Mouse (Mus musculus) G1E (cell line): Measurements from ENCODE around the gene Tmem62.

ENCODE experiments used
- CTCF ChIP-seq: IDR thresholded peaks from 2 replicates; pipeline ENCODE4 v1.5.1; 2012; ENCODE audit warnings: low read depth, low read length, inconsistent platforms, mixed read lengths
- GATA1 ChIP-seq: IDR thresholded peaks from 2 replicates; pipeline ENCODE4 v1.6.1; 2012; ENCODE audit warnings: borderline replicate concordance, low read length, inconsistent platforms, mixed read lengths
- POLR2AphosphoS5 ChIP-seq: IDR thresholded peaks from 2 replicates; pipeline ENCODE4 v1.6.1; 2012; ENCODE audit warnings: low read depth, low read length, inconsistent platforms; ENCODE audit not compliant: insufficient replicate concordance
- TAL1 ChIP-seq: conservative IDR thresholded peaks from 2 replicates; pipeline ENCODE4 v1.6.1; 2012; ENCODE audit warnings: low read depth, low read length, inconsistent platforms, mixed read lengths

DNA sequence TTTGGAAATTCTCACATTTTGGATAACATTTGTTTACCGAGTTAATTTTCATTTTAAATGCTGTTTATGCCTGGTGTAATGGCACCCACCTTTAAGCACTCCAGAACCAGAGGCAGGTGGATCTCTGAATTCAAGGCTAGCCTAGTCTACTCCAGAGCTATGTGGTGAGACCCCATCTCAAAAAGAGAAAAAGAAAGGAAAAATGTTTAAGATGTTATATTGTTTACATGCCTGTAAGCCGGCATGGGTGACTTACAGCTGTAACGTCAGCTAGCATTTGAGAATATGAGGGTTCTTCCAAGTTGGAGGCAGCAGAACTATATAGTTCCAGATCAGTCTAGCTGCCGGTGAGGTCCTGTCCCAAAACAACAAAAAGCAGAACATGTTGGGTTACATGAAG, 5.1 kb upstream of the Tmem62 start:
- TF ChIP-seq CTCF, result no peak
- TF ChIP-seq POLR2AphosphoS5, result no peak
- TF ChIP-seq TAL1, result no peak
- no peak for TF ChIP-seq GATA1
